Mouse (Mus musculus) urinary bladder, postnatal 14 days (tissue): Measurements from ENCODE around the gene Esp36.
"Not testable (repeated sequence)": the region's sequence is repeated elsewhere in the genome, so short reads cannot be mapped to it uniquely, and the experiment has no call there.

Experiments used
- DNase-seq: peaks from one replicate; pipeline ENCODE4 v3.0.0; 2021; ENCODE audit warnings: low spot score

The Esp36 gene

DNA sequence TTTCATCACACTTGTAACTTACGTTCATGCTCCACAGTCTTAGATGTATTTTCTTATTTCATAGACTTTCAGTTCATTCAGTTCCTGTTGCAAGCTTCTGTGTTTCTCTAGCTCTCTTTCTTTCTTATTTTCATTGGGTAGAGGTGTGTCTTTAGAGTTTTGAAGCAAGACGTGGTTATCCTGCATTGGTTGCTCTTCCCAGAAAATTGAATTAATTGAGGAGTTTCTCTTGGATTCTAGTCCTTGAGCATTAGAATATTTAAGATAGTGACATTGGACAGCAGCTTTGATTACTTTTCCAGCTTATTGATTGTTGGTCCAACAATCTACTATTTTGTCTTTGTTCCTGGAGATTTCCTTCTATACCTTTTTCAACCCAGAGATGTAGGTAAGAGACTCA, at the start of gene Esp36:
Gene Esp36 (minus strand): TSS at position 101 of the 400 bp plus-strand sequence.
- DNase-seq, result no peak

DNA sequence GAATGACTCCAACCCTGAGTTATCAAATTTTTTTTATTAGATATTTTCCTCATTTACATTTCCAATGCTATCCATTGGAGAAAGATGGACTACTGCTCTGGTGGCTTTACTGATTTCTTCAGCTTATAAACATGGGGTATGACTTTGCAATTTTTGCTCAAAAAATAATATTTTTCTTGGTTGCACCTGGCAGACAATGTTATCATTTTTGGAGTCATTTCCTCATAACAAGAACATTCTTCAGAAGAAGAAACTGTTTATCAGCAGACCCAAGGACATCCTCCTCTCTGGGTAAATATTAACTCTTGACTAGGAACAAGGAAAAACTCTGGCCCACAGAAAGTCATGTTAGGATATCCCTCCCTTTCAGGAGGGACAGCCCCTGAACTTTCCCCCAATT, 36.2 kb upstream of the Esp36 start:
- DNase-seq, result not testable (repeated sequence)

DNA sequence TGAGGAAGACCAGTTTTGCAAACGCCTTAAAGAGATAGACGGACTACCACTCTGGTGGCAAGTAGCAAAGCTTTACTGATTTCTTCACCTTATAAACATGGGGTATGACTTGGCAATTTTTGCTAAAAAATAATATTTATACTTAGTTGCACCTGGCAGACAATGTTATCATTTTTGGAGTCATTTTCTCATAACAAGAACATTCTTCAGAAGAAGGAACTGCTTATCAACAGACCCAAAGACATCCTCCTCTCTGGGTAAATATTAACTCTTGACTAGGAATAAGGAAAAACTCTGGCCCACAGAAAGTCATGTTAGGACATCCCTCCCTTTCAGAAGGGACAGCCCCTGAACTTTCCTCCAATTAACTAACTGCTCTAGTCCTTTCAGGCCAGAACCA, 30.7 kb upstream of the Esp36 start:
- DNase-seq, result no peak

DNA sequence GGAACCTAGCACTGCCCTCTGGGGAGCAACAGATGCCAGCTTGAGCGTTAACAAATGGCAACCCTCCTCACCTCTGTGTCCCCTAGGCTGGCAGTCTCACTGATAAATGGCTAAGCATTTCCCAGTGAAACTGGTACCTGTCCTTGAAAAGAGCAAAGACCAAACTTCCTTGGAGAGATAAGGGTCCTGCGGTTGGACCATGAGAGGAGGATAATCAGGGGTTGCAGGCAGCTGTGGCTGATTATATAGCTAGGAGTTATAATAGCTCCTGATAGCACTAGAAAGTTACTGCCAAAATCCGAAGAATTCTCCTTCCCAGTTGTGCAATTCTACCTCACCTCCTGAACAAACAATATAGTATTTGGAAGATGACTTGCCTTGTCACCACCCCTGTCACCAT, 13.8 kb downstream of the Esp36 start:
- no peak for DNase-seq

DNA sequence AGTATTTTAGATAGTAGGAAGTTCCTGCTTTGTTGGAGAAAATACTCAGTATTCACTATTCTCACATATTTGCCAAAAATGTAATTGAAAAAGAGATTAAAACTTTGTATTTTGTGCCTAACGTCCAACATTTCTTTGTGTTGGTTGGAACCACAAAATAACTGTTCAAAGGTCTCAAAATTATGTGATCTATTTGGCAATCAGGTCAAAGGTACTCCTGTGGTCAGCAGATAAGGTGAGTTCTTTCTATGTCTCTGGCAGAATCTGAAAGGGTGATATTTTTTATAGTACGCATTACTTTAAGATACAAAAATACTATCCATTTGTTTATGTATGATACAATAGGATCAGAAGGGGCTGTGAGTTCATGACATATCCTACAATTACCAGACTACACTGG, 28.2 kb downstream of the Esp36 start:
- no peak for DNase-seq
